Mouse (Mus musculus): Measurements from ENCODE around the gene Pdhx.

The Pdhx gene

DNA sequence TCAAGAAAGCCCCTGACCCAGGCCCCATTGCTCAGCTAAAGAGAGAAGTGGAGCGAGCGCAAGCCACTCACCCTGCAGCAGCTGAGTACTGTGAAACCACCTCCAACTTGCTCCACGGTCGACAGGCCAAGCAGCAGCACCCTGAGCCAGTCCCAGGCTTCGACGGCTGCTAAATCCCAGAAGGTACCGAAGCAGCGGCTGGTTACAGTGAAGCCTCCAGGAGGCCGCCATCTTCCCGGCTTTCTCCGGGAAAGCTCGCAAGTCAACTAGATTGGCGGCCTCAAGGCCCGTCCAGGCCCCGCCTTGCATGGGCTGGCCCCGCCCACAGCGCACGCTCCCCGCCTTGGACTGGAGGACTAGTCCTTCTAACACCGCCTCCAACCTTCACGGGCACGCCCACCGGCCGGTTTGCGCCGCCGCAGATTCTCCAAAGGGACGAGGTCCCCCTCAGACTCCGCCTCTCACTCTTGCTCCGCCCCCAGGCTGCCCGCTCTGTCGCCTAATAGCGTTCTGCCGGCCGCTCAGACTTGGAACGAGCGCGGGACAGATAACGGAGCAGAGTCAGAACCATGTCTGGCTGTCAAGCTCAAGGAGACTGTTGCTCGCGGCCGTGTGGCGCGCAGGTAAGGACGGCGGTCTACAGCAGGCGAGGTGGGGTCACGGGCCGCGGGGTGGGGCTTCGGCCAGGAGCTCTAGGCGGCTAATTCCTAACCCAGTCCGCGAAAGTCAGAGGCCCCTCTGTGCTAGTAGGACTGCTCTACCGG, at the start of gene Pdhx, which contains the start of gene Apip:
Pdhx (minus strand) TSS at position 295 of the 764 bp plus-strand sequence.
Apip (plus strand) TSS at position 457 of the 764 bp plus-strand sequence.
- peak; percentile 98 for DNase-seq (ENCODE audit: low read depth, low spot score)

DNA sequence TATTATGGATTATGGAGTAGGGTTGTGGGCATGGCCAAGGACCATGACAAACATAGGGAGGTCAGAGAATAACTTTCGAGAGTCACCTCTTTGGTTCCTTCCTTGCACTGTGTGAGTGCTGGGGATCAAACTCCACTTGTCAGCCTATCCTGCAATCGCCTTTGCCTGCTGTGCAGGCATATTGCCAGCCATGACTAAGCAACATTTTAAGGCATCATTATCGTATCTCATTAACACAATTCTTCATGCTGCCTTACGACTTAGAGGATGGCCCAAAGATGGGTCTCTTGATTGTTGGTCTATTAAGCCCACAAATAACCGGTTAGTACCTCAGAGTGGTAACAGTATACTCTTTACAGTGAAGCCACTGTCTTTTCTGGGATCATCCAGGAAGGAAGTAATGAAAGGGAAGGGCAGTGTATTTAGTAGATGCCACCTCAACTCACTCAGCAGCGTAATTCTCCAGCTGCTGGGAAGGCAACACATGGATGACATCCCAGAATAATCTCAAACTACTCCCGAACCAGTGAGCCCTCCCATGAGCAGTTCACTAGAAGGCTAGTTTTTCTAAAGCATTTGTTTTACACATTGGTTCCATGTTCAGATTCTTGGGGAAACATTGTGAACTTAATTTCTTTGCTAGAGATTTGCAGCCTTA, 46.0 kb upstream of the Pdhx start:
- no peak for DNase-seq (ENCODE audit: low read depth, low spot score)

DNA sequence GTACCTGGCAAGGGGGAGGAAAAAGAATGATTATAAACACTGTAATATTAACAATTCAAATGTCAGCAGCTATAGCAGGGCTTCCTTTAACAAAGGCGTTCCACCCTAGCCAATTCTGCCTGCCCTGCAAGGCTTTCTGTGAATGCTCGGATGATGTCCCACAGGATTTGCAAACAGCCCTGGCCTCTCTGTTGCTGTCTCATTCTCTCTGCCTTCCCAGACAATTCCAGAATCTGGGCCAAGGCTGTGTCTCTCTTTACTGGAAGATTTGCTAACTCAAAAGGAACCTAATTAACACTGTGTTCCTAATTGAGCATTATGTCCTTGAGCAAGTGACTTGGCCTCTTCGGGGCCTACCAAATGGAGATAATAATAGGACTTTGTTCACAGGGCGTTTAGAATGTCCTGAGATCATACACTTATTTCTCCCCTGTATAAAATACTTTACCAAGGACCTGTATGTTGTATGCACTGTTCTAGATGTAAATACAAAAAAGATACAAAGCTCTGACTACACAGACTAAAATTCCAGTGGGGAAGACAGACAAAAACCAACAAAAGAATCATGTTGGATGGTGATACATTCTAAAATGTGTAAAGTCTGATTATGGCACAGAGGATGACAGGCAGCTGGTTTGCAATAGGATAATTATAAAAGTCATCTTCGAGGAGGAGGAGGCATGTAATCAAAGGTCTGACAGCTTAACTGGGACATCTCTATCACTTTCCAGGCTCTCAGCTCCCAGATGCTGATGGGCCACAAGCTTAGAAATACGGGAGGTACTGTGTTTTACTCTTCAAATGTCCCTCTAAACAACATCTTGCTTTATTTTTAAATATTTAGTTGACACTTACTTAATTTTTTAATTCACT, 45.2 kb upstream of the Pdhx start:
- no peak for DNase-seq (ENCODE audit: low read depth, low spot score)

- DNase-seq (ENCODE audit: low read depth, low spot score) = no peak
These were observed 43.9 kb upstream of the Pdhx start for GRCm38 (mm10) chr2:103117212-103117611.

DNA sequence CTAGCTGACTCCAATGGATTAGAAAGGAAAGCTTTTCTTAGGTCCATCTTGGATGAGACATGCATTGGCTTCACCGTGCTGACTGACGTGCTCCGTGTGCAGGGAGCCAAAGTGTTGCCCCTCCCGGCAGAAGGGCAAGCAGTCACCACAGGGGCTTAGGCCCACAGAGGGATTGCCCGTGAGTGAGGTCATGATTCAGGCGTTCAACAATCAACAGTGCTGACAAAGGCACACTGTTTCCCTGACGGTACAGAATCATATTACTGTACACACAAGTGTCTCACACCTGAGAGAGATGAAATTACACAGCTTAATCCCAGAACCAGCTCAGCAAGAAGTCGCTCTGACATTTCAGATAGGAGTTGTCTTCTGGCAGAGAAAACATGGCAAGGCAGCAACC, 38.4 kb upstream of the Pdhx start:
- no peak for DNase-seq (ENCODE audit: low read depth, low spot score)

DNA sequence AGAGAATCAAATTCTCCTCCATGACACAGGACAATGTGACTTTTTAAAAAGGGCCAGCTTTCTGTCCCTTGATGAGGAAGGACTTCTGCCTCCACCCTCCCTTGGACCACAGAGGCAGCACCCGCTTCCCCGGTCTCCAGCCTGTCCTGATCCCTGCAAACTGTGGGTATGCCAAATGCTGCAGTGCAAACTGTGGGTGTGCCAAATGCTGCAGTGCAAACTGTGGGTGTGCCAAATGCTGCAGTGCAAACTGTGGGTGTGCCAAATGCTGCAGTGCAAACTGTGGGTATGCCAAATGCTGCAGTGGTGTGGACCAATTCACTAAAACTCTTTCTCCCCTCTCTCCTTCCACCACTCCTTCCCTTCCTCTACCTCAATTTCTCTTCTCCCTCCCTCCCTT, 32.9 kb upstream of the Pdhx start:
- no peak for DNase-seq (ENCODE audit: low read depth, low spot score)

- no peak for DNase-seq (ENCODE audit: low read depth, low spot score)
These were observed 29.3 kb upstream of the Pdhx start for GRCm38 (mm10) chr2:103102595-103102994.

GRCm38 (mm10) chr2:103089521-103089920, 16.2 kb upstream of the Pdhx start:
- DNase-seq (ENCODE audit: low read depth, low spot score) = no peak

DNA sequence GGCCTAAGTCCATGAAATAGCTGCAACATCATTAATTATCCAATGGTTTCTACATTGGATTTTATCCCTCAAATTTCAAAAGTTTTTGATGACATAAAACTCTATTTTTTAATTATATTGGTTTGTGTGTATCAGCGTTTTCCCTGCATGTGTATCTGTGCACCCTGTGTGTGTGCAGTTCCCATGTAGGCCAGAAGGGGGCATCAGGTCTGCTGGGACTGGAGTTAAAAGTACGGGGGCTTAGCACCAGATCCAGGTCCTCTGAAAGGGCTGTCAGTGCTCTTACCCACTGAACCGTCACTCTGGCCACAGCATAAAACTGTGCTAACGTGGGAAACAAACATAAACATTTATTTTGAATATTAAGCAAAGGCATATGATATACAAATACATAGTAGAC, 14.8 kb upstream of the Pdhx start:
- no peak for DNase-seq (ENCODE audit: low read depth, low spot score)

DNA sequence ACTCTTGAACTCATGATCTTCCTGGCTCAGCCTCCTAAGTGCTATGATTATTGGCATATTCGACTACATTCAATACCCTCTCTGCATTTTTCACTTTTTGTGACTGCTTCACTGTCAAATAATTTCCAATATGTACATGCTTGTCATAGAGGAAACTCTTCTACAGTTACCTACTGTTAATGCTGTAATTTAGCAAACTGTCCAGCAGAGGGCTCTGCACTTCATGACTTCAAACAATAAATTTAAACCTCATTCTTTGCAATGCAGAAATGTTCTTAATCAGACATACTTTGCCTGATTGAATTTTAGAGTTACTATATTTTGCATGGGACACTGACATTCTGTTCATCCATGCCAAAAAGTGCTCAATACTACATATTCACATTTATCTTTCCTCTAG, 13.1 kb upstream of the Pdhx start:
- peak; percentile 18 for DNase-seq (ENCODE audit: low read depth, low spot score)

DNA sequence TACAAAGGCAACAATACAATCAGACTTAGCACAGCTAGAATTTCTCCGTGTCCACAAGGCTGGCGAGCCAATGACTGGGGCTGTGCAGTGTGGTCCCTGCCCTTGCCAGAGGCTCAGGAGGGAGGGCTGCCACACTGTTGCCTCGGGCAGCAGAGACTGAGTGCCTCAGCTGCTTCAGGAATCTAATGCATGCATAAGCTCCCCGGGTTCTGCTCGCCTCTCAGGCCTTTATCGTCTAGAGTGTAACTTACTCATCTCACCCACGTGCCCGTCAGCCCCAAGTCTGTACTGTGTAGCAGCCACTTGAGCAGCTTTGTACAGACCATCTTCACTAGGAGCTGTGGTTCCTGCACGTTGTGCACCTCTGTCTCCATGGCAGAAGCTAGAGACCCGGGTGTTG, 12.3 kb upstream of the Pdhx start:
- DNase-seq (ENCODE audit: low read depth, low spot score) = no peak

DNA sequence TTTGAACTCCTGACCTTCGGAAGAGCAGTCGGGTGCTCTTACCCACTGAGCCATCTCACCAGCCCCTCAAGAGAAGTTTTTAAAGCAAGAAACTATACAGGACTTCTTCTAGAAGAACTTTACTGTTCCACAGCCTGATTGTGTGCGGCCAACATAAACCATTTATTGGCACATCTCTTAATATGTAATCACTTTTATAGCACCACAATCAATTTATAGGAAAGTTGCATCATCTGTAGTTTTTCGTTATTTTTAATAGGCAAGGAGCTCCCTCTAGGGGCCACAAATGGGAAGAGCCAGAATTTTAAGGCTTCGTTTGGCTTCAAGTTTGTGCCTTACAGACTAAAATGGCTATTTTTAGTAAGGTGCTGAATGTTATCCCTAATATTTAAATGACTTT, 11.1 kb upstream of the Pdhx start:
- no peak for DNase-seq (ENCODE audit: low read depth, low spot score)

GRCm38 (mm10) chr2:103082853-103083252, 9.5 kb upstream of the Pdhx start:
- DNase-seq (ENCODE audit: low read depth, low spot score) = no peak

GRCm38 (mm10) chr2:103081706-103082105, 8.4 kb upstream of the Pdhx start:
- DNase-seq (ENCODE audit: low read depth, low spot score) = no peak

GRCm38 (mm10) chr2:103081117-103081516, 7.8 kb upstream of the Pdhx start:
- DNase-seq (ENCODE audit: low read depth, low spot score) = no peak

DNA sequence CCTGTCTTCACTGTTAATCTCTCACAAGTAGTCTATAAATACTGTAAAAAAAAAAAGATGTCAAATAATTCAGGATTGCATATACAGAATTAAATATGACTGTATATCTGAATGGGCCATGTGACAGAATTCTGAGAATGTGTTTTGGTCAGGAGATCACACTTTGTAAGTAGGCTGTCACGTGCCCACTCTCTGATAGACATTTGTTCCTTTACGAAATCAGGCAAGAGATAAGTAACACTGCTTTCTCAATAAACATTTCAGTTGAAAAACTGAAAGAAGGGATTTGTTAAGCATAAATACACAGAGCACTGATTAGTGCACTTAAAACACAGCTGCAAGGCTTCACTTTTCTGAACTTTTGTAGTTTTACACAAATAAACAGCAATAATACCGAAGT, 2.7 kb downstream of the Pdhx start:
- no peak for DNase-seq (ENCODE audit: low read depth, low spot score)

DNA sequence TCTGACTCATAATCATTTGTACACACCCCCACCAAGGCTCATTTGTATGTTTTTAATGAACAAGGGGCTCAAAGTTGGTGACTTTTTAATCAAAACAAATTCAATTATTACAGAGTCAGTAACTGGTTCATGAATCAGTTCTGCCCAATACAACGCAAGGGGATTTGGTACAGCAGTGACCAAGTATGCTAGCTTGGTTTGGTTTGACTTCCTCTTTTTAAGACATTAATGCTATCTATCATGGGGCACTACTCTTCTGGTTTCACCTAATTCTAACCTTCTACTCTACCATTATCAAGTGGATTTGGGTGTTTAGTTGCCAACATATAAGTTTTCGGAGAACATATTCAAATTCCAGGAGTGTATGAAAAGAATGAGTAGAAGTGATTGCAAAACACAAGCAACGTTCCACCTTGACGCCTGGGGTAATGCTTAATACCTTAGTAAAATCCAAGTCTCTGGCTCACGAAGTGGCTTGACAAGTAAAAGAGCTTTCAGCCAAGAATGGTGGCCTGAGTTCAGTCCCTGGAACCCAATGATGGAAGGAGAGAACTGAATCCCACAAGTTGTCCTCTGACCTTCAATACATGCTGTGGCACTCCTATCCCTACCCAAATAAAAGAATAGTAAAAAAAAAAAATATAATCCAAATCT, 3.4 kb downstream of the Pdhx start:
- no peak for DNase-seq (ENCODE audit: low read depth, low spot score)

DNA sequence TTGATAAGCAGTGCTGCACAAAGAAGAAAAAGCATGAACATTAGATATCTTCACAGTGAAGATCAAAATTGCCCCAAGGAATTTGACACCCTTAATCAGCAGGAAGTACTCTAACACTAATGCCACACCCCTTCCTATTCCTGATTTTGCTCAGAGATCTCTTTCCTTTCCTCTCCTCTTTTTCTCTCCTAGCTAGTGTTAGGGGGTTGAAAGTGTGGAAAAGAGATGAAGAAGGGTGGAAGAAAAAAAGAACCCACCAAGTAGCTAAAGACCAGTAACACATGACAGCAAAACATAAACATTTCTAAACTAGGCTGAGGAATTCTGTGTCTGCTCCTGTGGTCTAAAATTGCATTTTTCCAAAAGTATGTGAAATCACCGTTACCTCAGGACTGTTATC, 4.7 kb downstream of the Pdhx start:
- DNase-seq (ENCODE audit: low read depth, low spot score) = no peak

- DNase-seq (ENCODE audit: low read depth, low spot score) = no peak
These were observed 5.6 kb downstream of the Pdhx start for GRCm38 (mm10) chr2:103067552-103068207.

DNA sequence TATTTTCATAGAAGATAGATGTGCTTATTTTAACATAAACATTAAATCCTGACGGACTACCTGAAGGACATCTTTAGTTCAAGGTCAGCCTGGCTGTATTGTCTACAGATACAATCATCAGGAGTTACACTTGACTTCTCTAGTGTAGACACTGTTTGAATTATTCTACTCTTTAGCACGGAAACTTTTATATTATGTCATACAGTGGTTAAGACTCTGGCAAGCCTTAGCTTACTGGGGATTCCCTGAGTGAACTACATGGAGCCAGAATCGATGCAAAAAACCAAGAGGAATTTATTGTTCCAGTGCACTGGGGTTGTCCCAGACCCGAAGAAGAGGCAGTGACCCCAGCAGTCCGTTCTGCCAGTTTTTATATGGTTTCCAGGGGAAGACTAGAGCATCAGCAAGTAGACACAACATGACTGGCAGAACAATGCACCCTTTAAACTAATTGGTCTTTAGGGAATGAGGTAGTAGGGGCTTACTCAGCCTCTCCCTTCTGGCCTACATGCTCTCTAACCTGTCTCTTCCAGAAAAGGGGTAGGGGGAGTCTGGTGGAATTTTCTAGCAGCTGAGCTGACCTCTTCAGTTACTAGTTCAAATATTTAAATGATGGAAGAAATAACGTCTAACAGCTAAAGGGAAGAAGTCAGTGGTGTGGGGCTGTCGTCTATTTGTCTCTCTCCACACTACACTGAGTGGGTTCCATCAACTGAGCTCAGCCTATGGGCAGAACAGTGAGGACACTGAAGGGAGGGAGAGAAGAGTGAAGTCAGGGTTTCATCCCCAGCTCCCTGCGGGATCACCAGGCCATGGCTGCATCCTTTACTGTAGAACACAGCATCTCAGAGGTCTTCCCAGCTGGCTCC, 6.4 kb downstream of the Pdhx start:
- DNase-seq (ENCODE audit: low read depth, low spot score) = no peak
